Mouse (Mus musculus): ENCODE data around the gene Gm15262. TPM values are rescaled to one million over a fixed set of nuclear protein-coding genes. Genes with fewer than 3 reads are reported as not detected.
"Not testable (repeated sequence)": the region's sequence is repeated elsewhere in the genome, so short reads cannot be mapped to it uniquely, and the experiment has no call there.

The Gm15262 gene
- not detected in 2 replicates for polyA plus RNA-seq (2015; fragmentation: Nextera tagmentation; extraction: Ambion mirVana)

DNA sequence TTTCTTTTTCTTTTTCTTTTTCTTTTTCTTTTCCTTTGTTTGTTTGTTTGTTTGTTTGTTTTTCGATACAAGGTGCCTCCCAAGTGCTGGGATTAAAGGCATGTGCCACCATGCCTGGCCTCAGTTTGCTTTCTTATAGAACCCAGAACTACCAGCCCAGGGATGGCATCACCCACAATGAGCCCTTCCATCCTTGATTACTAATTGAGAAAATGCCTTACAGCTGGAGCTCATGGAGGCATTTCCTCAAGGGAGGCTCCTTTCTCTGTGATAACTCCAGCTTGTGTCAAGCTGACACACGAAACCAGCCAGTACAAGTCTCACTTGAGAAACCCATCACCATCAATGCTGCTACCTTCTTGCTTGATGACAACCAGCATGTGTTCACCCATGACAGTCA lies at the start of gene Gm15262:
Gene Gm15262, plus strand, starts transcription at position 301 of the 400 bp plus-strand sequence.
- H3K4me1 ChIP-seq (replicated peaks; ENCODE audit: control insufficient read depth, insufficient read depth, low read length); H3K9ac ChIP-seq (replicated peaks; ENCODE audit: low read depth, low read length); H3K9me3 ChIP-seq (ENCODE audit: control insufficient read depth, low read length); H3K4me2 ChIP-seq (ENCODE audit: low read length); H3K4me3 ChIP-seq (replicated peaks; ENCODE audit: low read length); H3K27me3 ChIP-seq (replicated peaks; ENCODE audit: control insufficient read depth, insufficient read depth, low read length); H3K36me3 ChIP-seq (ENCODE audit: control insufficient read depth, insufficient read depth); ATAC-seq; H3K27ac ChIP-seq (ENCODE audit: low read length): not testable (repeated sequence)
- 86% methylated on average over 2 of the region's 2 CpGs for WGBS

DNA sequence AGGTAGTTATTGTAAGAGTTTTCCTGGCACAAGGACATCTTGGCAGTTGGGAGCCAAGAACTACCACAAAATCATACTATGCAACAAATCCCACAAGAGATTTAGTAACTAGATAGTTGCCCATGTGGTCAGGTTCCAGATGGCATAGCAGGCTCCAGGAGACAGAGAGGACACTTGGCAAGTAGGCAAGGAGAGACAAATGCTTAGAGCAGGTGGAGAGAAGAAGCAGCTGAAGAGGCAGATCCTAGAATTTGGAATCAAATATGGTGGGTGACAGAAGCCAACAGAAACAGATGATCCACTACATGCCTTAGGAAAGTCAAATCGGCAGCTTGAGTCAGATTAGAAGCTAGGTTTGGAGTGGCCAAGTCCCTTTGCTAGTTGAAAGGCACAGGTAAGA lies 20.9 kb downstream of the Gm15262 start:
- Histone ChIP-seq H3K4me3 (replicated peaks; ENCODE audit: low read length) (no peak overlapping the region), H3K9me3 (ENCODE audit: control insufficient read depth, low read length) (no peaks in the 10 kb centered on the region), H3K27ac (ENCODE audit: low read length) (no peak overlapping the region), H3K9ac (replicated peaks; ENCODE audit: low read depth, low read length) (no peak overlapping the region), H3K36me3 (ENCODE audit: control insufficient read depth, insufficient read depth) (no peaks in the 10 kb centered on the region), H3K27me3 (replicated peaks; ENCODE audit: control insufficient read depth, insufficient read depth, low read length) (no peaks in the 10 kb centered on the region), H3K4me1 (replicated peaks; ENCODE audit: control insufficient read depth, insufficient read depth, low read length) (no peaks in the 10 kb centered on the region), H3K4me2 (ENCODE audit: low read length) (no peak overlapping the region)
- 81% methylated on average over 1 of the region's 1 CpGs for WGBS
- no peak for ATAC-seq

DNA sequence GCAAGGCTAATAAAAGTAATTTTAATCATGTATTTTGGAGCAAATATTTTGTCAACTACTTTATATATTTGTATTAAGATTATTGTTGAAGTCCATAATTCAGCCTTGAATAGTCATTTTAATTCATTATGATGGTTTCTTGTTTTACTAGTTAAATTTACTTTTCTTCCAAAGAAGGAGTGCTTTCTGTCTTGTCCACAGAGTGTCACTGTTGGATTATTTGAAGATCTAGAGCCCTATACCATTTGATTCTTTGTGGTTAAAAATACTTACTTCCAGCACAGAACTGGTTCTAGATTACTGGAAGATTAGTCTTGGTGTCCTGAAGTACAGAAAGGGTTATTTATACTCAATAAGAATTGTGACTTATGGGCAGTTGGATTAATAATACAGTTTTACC lies 29.2 kb downstream of the Gm15262 start:
- no peaks in the 10 kb centered on the region for H3K36me3 ChIP-seq (ENCODE audit: control insufficient read depth, insufficient read depth)
- no peaks in the 10 kb centered on the region; the same call in 1 of the 2 replicates for H3K27me3 ChIP-seq (replicated peaks; ENCODE audit: control insufficient read depth, insufficient read depth, low read length)
- no peak overlapping the region for H3K9ac ChIP-seq (replicated peaks; ENCODE audit: low read depth, low read length)
- H3K4me2 ChIP-seq (ENCODE audit: low read length) = no peak overlapping the region
- no peak overlapping the region for H3K27ac ChIP-seq (ENCODE audit: low read length)
- no peaks in the 10 kb centered on the region for H3K9me3 ChIP-seq (ENCODE audit: control insufficient read depth, low read length)
- no peak overlapping the region for H3K4me3 ChIP-seq (replicated peaks; ENCODE audit: low read length)
- no peaks in the 10 kb centered on the region for H3K4me1 ChIP-seq (replicated peaks; ENCODE audit: control insufficient read depth, insufficient read depth, low read length)
- ATAC-seq = no peak

DNA sequence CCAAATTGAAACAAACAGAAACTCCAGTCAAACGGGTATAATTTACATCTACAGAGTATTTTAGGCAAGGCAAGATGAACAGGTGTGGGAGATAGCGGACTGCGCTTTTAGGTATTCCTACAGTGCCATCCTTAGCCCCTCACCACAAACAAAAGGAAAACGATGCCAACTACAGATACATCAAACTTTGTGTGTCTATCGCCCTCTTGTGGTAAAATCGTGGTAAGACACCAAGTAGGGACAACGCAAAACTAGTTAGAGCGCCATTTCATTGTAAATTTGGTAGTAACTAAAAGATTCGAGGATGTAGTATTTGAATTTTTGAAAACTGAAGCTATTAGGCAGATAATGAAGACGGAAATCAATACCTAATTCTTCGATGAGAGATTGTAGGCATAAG lies 83.7 kb downstream of the Gm15262 start:
- no peaks in the 10 kb centered on the region for H3K4me1 ChIP-seq (replicated peaks; ENCODE audit: control insufficient read depth, insufficient read depth, low read length)
- no peaks in the 10 kb centered on the region for H3K9me3 ChIP-seq (ENCODE audit: control insufficient read depth, low read length)
- 46% methylated on average over 11 of the region's 11 CpGs for WGBS
- H3K27ac ChIP-seq (ENCODE audit: low read length) = no peak overlapping the region
- no peak overlapping the region for H3K4me3 ChIP-seq (replicated peaks; ENCODE audit: low read length)
- H3K36me3 ChIP-seq (ENCODE audit: control insufficient read depth, insufficient read depth) = no peaks in the 10 kb centered on the region
- no peak overlapping the region for H3K9ac ChIP-seq (replicated peaks; ENCODE audit: low read depth, low read length)
- H3K27me3 ChIP-seq (replicated peaks; ENCODE audit: control insufficient read depth, insufficient read depth, low read length) = no peaks in the 10 kb centered on the region
- ATAC-seq = no peak
- H3K4me2 ChIP-seq (ENCODE audit: low read length) = no peak overlapping the region

DNA sequence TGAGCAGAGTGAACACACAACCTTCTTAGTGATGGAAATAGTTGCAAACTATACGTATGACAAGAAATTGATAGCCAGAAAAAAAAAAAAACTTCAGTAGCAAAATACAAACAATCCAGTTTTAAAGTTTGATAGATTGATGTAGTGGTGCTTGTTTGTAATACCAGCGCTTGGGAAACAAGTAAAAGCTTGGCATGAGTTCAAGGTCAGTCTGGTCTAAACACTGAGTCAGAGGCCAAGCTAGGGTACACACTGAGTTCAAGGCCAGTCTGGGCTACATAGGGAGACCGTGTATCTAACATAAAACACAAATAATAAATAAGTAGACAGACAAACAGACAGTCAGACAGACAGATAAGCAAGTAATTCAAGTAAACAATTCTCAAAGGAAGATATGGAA lies 84.2 kb downstream of the Gm15262 start:
- ATAC-seq = no peak
- no peaks in the 10 kb centered on the region for H3K9me3 ChIP-seq (ENCODE audit: control insufficient read depth, low read length)
- no peaks in the 10 kb centered on the region for H3K4me1 ChIP-seq (replicated peaks; ENCODE audit: control insufficient read depth, insufficient read depth, low read length)
- no peak overlapping the region for H3K9ac ChIP-seq (replicated peaks; ENCODE audit: low read depth, low read length)
- H3K27me3 ChIP-seq (replicated peaks; ENCODE audit: control insufficient read depth, insufficient read depth, low read length) = no peaks in the 10 kb centered on the region
- no peak overlapping the region for H3K4me2 ChIP-seq (ENCODE audit: low read length)
- no peak overlapping the region for H3K27ac ChIP-seq (ENCODE audit: low read length)
- 62% methylated on average over 3 of the region's 3 CpGs for WGBS
- no peaks in the 10 kb centered on the region for H3K36me3 ChIP-seq (ENCODE audit: control insufficient read depth, insufficient read depth)
- H3K4me3 ChIP-seq (replicated peaks; ENCODE audit: low read length) = no peak overlapping the region

DNA sequence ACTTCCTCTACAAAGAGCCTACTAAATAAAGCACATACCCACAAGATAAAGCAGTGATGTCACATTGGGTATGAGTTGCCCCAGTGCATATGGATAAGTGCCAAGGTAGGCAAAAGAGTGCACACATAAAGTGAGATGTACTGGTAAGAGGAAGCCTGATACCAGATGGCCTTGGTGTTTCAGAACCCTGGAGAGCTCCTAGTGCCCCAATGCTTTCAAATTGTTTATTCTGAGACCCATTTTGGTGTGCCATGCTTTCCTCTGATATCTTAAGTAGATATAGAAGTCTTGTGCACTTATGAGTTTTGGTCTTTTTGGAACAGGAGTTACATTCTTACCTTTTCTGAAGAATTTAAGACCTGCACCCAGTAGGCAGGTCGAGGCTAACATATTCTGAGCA lies 88.3 kb downstream of the Gm15262 start:
- 56% methylated on average over 1 of the region's 1 CpGs for WGBS
- H3K4me2 ChIP-seq (ENCODE audit: low read length) = no peak overlapping the region
- H3K36me3 ChIP-seq (ENCODE audit: control insufficient read depth, insufficient read depth) = no peaks in the 10 kb centered on the region
- no peak overlapping the region for H3K4me3 ChIP-seq (replicated peaks; ENCODE audit: low read length)
- ATAC-seq = no peak
- H3K27ac ChIP-seq (ENCODE audit: low read length) = no peak overlapping the region
- no peaks in the 10 kb centered on the region for H3K27me3 ChIP-seq (replicated peaks; ENCODE audit: control insufficient read depth, insufficient read depth, low read length)
- H3K9me3 ChIP-seq (ENCODE audit: control insufficient read depth, low read length) = no peaks in the 10 kb centered on the region
- H3K9ac ChIP-seq (replicated peaks; ENCODE audit: low read depth, low read length) = no peak overlapping the region
- no peaks in the 10 kb centered on the region for H3K4me1 ChIP-seq (replicated peaks; ENCODE audit: control insufficient read depth, insufficient read depth, low read length)

DNA sequence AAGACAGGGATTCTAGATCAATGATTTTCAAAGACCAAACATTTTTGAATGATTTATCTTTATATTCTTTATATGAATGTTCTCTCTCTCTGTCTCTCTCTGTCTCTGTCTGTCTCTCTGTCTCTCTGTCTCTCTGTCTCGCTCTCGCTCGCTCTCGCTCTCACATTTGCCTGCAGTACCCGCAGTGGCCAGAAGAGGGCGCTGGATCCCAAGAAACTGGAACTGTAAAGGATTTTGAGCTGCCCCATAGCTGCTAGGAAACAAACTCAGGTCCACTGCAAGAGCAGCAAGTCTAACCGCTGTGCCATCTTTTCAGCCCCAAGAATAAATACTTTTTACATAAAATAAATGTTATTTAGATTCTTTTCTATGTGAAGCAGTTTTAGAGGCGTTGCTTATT lies 98.5 kb downstream of the Gm15262 start:
- WGBS = 30% methylated on average over 8 of the region's 8 CpGs
- H3K27me3 ChIP-seq (replicated peaks; ENCODE audit: control insufficient read depth, insufficient read depth, low read length) = no peaks in the 10 kb centered on the region
- H3K4me1 ChIP-seq (replicated peaks; ENCODE audit: control insufficient read depth, insufficient read depth, low read length) = no peaks in the 10 kb centered on the region
- H3K9me3 ChIP-seq (ENCODE audit: control insufficient read depth, low read length) = no peaks in the 10 kb centered on the region
- no peak overlapping the region for H3K9ac ChIP-seq (replicated peaks; ENCODE audit: low read depth, low read length)
- H3K4me2 ChIP-seq (ENCODE audit: low read length) = no peak overlapping the region
- H3K36me3 ChIP-seq (ENCODE audit: control insufficient read depth, insufficient read depth) = no peaks in the 10 kb centered on the region
- H3K27ac ChIP-seq (ENCODE audit: low read length) = no peak overlapping the region
- H3K4me3 ChIP-seq (replicated peaks; ENCODE audit: low read length) = no peak overlapping the region
- no peak for ATAC-seq

DNA sequence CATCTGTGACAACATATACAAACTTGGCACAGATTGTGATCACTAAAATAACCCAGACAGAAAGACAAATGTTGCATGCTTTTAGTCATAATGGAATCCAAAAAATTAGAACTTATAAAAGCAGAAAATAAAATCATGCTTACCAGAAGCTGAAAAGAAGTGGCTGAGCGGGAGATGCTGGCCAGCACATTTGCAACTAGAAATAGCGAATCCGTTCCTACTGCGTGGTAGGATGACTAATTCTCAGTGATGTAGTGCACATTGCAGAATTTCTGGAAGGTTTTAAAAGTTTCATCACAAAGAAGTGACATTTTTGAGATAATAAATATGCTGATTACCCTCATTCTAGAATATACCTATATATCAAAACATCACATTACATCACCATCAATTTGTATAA lies 100.7 kb downstream of the Gm15262 start:
- H3K27ac ChIP-seq (ENCODE audit: low read length) = no peak overlapping the region
- WGBS = 86% methylated on average over 4 of the region's 4 CpGs
- no peak overlapping the region for H3K4me2 ChIP-seq (ENCODE audit: low read length)
- H3K36me3 ChIP-seq (ENCODE audit: control insufficient read depth, insufficient read depth) = no peaks in the 10 kb centered on the region
- no peaks in the 10 kb centered on the region for H3K4me1 ChIP-seq (replicated peaks; ENCODE audit: control insufficient read depth, insufficient read depth, low read length)
- no peak for ATAC-seq
- no peak overlapping the region for H3K9ac ChIP-seq (replicated peaks; ENCODE audit: low read depth, low read length)
- H3K27me3 ChIP-seq (replicated peaks; ENCODE audit: control insufficient read depth, insufficient read depth, low read length) = no peaks in the 10 kb centered on the region
- no peaks in the 10 kb centered on the region for H3K9me3 ChIP-seq (ENCODE audit: control insufficient read depth, low read length)
- H3K4me3 ChIP-seq (replicated peaks; ENCODE audit: low read length) = no peak overlapping the region

DNA sequence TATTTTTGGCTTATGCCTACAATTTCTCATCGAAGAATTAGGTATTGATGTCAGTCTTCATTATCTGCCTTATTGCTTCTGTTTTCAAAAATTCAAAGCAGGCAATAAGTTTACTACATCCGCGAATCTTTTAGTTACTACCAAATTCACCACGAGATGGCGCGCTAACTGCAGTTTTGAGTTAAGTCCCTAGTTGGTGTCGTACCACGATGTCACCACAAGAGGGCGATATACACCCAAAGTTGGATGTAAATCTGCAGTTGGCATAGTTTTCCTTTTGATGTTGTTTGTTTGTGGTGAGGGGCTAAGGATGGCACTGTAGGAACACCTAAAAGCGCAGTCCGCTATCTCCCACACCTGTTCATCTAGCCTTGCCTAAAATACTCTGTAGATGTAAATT lies 111.9 kb downstream of the Gm15262 start:
- no peak overlapping the region for H3K4me3 ChIP-seq (replicated peaks; ENCODE audit: low read length)
- H3K9me3 ChIP-seq (ENCODE audit: control insufficient read depth, low read length) = no peaks in the 10 kb centered on the region
- H3K27ac ChIP-seq (ENCODE audit: low read length) = no peak overlapping the region
- ATAC-seq = no peak
- no peak overlapping the region for H3K4me2 ChIP-seq (ENCODE audit: low read length)
- H3K4me1 ChIP-seq (replicated peaks; ENCODE audit: control insufficient read depth, insufficient read depth, low read length) = no peaks in the 10 kb centered on the region
- H3K27me3 ChIP-seq (replicated peaks; ENCODE audit: control insufficient read depth, insufficient read depth, low read length) = no peaks in the 10 kb centered on the region
- H3K36me3 ChIP-seq (ENCODE audit: control insufficient read depth, insufficient read depth) = no peaks in the 10 kb centered on the region
- no peak overlapping the region for H3K9ac ChIP-seq (replicated peaks; ENCODE audit: low read depth, low read length)
- 24% methylated on average over 11 of the region's 11 CpGs for WGBS

DNA sequence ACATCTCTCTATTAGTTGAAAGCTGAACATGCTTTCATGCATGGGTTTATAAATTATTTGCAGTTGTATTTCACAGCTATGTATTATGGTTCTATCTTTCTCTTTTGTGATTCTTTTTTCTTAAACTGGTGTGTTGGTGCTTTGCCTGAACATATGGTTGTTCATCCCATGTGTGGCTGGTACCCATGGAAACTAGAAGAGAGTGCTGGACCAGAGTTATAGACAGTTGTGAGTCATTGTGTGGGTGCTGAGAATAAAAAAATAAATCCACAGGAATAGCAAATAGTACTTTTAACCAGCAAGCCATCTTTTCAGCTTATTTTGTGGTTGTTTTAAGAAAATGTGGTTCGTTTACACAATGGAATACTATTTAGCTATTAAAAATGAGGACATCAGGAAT lies 123.9 kb downstream of the Gm15262 start:
- Histone ChIP-seq H3K27ac (ENCODE audit: low read length) (no peak overlapping the region), H3K9me3 (ENCODE audit: control insufficient read depth, low read length) (no peaks in the 10 kb centered on the region), H3K4me1 (replicated peaks; ENCODE audit: control insufficient read depth, insufficient read depth, low read length) (no peaks in the 10 kb centered on the region), H3K4me3 (replicated peaks; ENCODE audit: low read length) (no peak overlapping the region), H3K9ac (replicated peaks; ENCODE audit: low read depth, low read length) (no peak overlapping the region), H3K27me3 (replicated peaks; ENCODE audit: control insufficient read depth, insufficient read depth, low read length) (no peaks in the 10 kb centered on the region), H3K4me2 (ENCODE audit: low read length) (no peak overlapping the region), H3K36me3 (ENCODE audit: control insufficient read depth, insufficient read depth) (no peaks in the 10 kb centered on the region)
- WGBS = 75% methylated on average over 1 of the region's 1 CpGs
- no peak for ATAC-seq
